Mouse (Mus musculus): ENCODE measurements around the gene Nr1h5.

The Nr1h5 gene

DNA sequence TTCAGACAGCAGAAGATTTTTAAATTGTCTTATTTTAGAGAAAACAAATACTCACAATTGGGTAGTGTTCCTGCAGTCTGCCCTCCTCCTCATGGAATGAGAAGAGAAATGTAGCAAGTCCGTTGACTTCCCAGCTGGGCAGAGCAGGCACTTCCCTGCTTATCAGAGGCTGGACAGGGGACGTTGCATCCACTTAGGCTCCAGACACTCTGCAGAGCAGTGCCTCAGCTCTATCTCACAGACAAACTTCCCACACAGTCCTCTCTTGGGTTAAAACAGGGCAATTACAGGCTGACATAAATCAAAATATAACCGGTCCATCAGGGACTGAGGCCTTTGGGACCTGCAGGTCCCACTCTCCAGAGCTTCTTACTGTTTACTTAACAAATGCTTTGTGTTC, at the start of gene Nr1h5:
Nr1h5 (minus strand) TSS at position 101 of the 400 bp plus-strand sequence.
- DNase-seq (ENCODE audit: low spot score) = no peak

- DNase-seq (ENCODE audit: low spot score) = no peak
Observed at GRCm38 (mm10) chr3:103001595-103001994, 37.7 kb upstream of the Nr1h5 start.

DNA sequence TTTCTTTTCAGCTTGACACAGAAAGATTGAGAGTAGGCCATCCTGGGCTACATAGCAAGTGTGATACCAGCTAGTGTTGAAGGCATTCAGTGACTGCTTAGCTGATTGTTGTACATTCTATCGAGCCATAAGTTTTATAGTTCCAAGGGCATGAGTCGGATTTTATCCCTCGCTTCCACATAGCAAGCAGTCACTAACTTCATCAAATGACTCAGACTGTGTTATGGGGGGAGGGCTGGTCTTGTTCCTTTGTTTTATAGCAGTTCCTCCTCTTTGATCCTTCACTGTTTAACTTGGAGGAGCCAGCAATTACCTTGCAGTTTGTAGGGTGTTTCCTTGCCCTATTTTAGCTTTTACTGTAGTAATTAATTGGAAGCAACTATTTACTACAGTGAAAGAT, 33.7 kb upstream of the Nr1h5 start:
- DNase-seq (ENCODE audit: low spot score) = no peak

DNA sequence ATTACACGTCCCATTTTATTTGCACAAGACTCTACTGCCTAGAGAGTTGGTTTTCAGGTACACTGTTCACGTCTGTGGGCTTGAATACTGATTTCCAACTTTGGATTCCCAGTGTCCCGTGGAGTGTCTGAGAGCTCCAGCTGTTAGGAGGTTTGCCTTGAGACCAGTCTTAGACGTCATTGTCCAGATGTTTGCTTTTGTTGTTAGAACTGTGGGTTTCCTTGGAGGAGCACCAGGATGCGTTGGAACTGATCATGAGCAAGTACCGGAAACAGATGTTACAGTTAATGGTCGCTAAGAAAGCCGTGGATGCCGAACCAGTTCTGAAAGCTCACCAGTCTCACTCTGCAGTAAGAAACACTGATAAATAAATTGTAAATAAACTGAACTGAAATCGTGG, 33.1 kb upstream of the Nr1h5 start:
- no peak for DNase-seq (ENCODE audit: low spot score)

GRCm38 (mm10) chr3:102995605-102996321, 31.8 kb upstream of the Nr1h5 start, which contains the start of gene Sike1:
Gene Sike1 (plus strand): TSS chr3:102995708.
- peak; percentile 95 for DNase-seq (ENCODE audit: low spot score)

GRCm38 (mm10) chr3:102995233-102995604, 31.3 kb upstream of the Nr1h5 start:
- no peak for DNase-seq (ENCODE audit: low spot score)

DNA sequence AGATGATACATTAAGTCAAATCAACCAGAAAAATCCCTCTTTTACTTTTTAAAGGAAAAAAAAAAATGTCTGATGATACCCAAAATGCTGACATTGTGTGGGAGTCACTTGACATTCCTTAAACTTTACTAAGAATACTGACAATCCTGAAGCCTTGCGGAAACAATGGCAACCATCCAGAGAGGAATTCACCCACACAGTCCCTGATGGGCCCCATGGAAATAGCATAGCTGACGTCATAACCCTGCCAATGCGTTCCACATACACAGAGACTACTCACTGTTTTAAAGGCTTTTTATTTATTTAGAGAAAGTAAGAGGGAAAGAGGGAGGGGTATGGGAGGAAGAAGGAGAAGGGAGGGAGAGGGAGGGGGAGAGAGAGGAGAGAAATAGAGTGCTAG, 29.0 kb upstream of the Nr1h5 start:
- DNase-seq (ENCODE audit: low spot score) = no peak

DNA sequence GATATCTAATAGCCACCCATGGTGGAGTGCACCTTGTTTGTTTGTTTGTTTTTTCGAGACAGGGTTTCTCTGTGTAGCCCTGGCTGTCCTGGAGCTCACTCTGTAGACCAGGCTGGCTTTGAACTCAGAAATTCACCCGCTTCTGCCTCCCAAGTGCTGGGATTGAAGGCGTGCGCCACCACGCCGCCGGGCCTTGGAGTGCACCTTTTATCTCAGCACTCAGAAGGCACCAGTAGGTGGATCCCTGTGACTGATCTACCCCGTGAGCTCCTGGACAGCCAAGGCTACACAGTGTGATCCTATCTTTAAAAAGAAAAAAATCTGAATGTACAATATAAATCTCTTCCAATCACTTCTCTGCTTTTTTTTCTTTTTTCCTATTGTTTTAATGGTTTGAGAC, 27.1 kb upstream of the Nr1h5 start:
- DNase-seq (ENCODE audit: low spot score) = no peak

GRCm38 (mm10) chr3:102980349-102980736, 16.4 kb upstream of the Nr1h5 start:
- DNase-seq (ENCODE audit: low spot score) = no peak

DNA sequence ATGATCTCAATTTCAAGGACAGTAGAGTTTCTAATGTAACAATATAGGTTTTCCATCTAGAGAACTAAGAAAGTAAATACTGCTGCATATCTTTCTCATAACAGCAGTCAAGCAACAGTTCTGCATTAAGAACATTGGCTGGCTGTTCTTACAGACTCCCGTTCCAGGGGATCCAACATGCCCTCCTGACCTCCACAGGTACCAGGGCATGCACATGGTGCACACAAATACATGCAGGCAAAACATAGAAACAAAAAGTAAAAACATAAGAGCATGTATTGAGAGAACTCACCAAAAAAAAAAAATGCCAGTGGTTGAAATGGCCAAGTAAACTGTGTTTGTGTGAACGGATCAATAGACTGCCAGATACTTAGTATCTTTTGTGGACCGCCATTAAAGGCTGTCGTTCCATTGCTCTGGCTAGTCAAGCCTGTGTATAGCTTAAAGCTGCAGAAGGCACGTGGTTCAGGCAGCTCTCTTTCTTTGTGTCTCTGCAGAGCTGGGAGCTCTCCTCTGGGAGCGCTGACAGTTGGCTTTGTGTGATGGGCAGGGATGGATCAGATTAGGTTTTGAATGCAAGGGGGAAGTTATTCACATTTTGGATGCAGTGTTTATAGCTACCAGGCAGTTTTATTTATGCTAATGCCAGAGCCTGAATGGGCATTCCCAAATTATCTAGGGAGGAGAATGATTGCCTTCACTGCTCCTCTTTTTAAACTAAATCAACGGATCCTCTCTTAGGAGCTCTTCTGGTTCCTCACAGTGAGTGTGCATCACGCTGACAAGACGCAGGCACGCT, 15.8 kb upstream of the Nr1h5 start:
- no peak for DNase-seq (ENCODE audit: low spot score)

DNA sequence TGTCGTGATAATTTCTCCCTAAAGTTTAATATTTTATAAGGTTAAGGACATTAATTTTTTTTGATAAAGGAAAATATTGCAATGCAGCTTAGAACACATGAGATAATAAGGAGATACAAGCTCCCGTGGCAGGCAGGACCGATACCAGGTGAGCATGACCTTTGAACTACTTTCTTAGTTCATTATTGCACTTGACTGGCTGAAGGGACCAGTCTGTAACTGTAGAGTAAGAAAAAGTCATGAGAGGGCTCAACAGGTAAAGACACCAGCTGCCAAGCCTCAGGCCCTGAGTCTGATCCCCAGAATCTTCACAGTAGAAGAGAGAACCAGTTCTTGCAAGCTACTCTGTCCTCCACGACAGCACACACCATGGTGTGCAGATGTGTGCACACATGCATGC, 13.0 kb upstream of the Nr1h5 start:
- DNase-seq (ENCODE audit: low spot score) = no peak

- no peak for DNase-seq (ENCODE audit: low spot score)
Observed at GRCm38 (mm10) chr3:102970508-102970907, 6.6 kb upstream of the Nr1h5 start.

GRCm38 (mm10) chr3:102970067-102970466, 6.1 kb upstream of the Nr1h5 start:
- peak; percentile 3 for DNase-seq (ENCODE audit: low spot score)

- DNase-seq (ENCODE audit: low spot score) = no peak
Observed at GRCm38 (mm10) chr3:102955596-102955995, 8.3 kb downstream of the Nr1h5 start.

DNA sequence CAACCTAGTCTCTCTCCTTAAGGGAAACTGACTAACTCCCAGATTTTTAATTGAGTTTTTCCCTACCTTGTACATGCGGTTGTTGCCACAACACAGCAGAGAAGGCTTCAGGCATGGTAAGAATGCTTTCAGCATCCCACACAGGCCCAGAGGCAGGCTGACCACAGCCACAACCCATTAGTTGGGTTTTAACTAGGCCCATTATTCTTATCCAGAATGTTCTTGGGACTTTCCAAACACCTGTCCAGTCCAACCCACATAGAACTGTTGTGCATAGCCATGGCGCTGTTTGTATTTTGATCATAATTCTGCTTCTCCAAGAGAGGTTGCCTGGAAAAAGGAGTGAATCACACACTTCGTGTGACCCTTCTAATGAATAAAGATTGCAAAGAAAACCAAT, 8.8 kb downstream of the Nr1h5 start:
- no peak for DNase-seq (ENCODE audit: low spot score)

DNA sequence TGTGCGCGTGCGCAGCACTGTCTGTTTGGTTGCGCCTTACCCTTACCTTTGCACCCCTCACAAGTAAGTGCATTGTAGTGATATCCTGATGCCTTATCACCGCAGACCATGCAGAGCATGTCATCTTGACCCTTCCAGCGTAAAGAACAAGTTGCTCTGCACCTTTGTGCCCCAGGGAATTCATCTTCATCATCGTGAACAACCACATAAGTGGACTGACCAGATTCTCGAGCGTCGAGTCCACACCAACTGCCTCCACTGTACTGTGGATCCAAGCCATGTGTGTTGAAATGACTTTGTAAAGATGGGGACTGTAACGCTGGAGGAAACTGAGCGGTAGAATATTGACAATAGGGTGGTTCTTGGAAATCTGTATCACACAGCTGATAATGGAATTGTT, 9.5 kb downstream of the Nr1h5 start:
- DNase-seq (ENCODE audit: low spot score) = no peak

DNA sequence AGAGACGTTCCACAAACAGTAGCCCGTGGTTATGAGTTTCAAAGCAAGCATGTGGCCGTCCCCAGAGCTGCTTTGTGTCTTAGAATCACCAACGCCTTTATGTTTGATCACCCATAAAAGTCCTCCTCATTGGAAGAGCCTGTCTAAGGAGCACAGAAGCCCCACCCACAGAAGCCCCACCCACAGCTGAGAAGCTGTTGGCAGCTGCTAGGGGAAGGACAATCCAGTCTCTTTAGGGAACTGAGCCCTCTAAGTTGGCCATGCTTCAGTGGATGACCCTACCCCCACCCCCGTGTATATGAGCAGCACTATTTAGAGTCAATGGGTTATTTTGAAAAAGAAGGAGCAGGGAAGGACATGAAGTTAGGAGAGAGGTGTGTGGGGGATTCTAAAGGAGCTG, 17.1 kb downstream of the Nr1h5 start:
- DNase-seq (ENCODE audit: low spot score) = no peak

- no peak for DNase-seq (ENCODE audit: low spot score)
Observed at GRCm38 (mm10) chr3:102946312-102946711, 17.6 kb downstream of the Nr1h5 start.

- no peak for DNase-seq (ENCODE audit: low spot score)
Observed at GRCm38 (mm10) chr3:102938100-102938499, 25.8 kb downstream of the Nr1h5 start.

GRCm38 (mm10) chr3:102935451-102936354, 28.2 kb downstream of the Nr1h5 start, which contains the start of gene Sycp1:
Gene Sycp1 (minus strand): TSS chr3:102936100.
- DNase-seq (ENCODE audit: low spot score) = no peak

DNA sequence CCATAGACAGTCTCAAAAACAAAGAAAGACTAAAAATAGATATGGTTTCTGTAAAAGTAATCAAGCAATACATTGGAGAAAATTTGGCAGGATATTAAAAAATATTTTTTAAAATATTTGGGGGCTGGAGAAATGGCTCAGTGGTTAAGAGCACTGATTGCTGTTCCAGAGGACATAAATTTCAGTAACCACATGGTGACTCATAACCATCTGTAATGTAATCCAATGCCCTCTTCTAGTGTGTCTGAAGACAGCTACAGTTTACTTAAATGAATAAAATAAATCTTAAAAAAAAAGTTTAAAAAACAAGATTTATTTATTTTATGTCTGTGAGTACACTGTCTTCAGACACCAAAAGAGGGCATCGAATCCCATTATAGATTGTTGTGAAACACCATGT, 64.8 kb downstream of the Nr1h5 start:
- DNase-seq (ENCODE audit: low spot score) = no peak
